In the genomic region with DNA sequence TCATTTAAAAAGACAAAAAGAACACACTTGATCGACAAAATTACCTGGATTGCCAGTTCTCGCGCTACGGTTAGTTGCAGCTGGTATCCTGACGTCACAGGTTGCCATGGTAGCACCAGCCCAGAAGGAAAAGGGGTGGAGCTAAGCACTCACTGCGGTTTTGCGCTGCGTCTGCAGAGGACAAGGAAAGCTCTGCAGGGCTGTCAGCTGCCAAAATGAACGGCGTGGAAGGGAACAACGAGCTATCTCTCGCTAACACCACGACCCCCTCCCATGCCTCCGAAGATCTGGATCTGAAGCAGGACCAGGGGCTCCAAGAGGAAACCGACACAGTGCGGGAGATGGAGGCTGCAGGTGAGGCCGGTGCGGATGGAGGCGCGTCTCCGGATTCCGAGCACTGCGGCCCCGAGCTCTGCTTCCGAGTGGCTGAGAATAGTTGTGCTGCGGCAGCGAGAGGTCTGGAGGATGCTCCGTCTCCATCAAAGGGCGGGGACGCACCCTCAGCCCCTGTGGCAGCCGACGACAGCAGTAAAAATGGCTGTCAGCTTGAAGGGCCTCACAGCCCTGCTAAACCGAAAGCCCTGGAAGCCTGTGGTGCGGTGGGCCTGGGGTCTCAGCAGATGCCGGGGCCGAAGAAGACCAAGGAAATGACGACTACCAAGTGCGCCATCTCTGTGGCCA, we compare ENCODE assay signal across 8 mouse cellular contexts. TPM values are rescaled to one million over a fixed set of nuclear protein-coding genes. Genes with fewer than 3 reads are reported as not detected.
DNase-seq lines count a peak whose midpoint lies in the region; ATAC-seq and TF ChIP-seq lines count a peak whose summit lies in the region.

Tspyl4 (plus strand) TSS at position 144 of the 681 bp plus-strand sequence.

- peak within 1 kb of the TSS; percentile 69 for H3K4me2 ChIP-seq in forebrain, embryonic 16.5 days (ENCODE audit: low read length)
- H3K4me2 ChIP-seq in neural tube, embryonic 14.5 days (ENCODE audit: low read depth, low read length) = peak within 1 kb of the TSS; percentile 82

- WGBS in cerebellum, adult 2 months = under 1% methylated on average over 38 of the region's 38 CpGs
- under 1% methylated on average over 38 of the region's 38 CpGs for WGBS in forebrain, embryonic 16.5 days
- under 1% methylated on average over 37 of the region's 38 CpGs for WGBS in neural tube, embryonic 14.5 days

- peak; percentile 15 for DNase-seq in G1E (ENCODE audit: low spot score)
- DNase-seq in cerebellum, adult 2 months = peak; percentile 95 to 96
- peak; percentile 87 to 89 for DNase-seq in heart, postnatal 36 days
- DNase-seq in layer of hippocampus, adult 18-20 months (ENCODE audit: low spot score in 2 of 2) = peak; percentile 91 to 97
- DNase-seq in lung, adult 18-20 months = peak; percentile 94 to 95

- peak; percentile 96 for TF ChIP-seq POLR2A in cerebellum, adult 2 months (IDR thresholded peaks at IDR 0.05; ENCODE audit: borderline replicate concordance, insufficient read depth, low read length)
- peak; percentile 95 for TF ChIP-seq POLR2A in testis, adult 2 months (IDR thresholded peaks at IDR 0.05; ENCODE audit: control insufficient read depth, low read depth, low read length)

- H3K27me3 ChIP-seq in G1E (ENCODE audit: insufficient read depth, low read length) = no peaks in the 10 kb centered on the region
- H3K27me3 ChIP-seq in cerebellum, adult 2 months (ENCODE audit: control insufficient read depth, insufficient read depth, low read length) = no peaks in the 10 kb centered on the region
- no peaks in the 10 kb centered on the region for H3K27me3 ChIP-seq in forebrain, embryonic 16.5 days (replicated peaks; ENCODE audit: control insufficient read depth, insufficient read depth, low read length)
- H3K27me3 ChIP-seq in neural tube, embryonic 14.5 days (ENCODE audit: control insufficient read depth, insufficient read depth, low read length) = no peaks in the 10 kb centered on the region
- H3K27me3 ChIP-seq in testis, adult 2 months (ENCODE audit: control insufficient read depth, insufficient read depth, low read length) = no peaks in the 10 kb centered on the region

- peaks cover 47% of the 10 kb centered on the region for H3K36me3 ChIP-seq in G1E (replicated peaks)
- no peaks in the 10 kb centered on the region; the same call in 1 of the 2 replicates for H3K36me3 ChIP-seq in forebrain, embryonic 16.5 days (ENCODE audit: control insufficient read depth, insufficient read depth)
- H3K36me3 ChIP-seq in neural tube, embryonic 14.5 days (ENCODE audit: control insufficient read depth, insufficient read depth, low read length) = no peaks in the 10 kb centered on the region
- H3K36me3 ChIP-seq in testis, adult 2 months (ENCODE audit: control insufficient read depth, insufficient read depth, low read length) = peaks cover 2% of the 10 kb centered on the region; the same call in 1 of the 2 replicates

- H3K4me3 ChIP-seq in G1E (ENCODE audit: low read depth, low read length) = peak within 1 kb of the TSS; percentile 66
- peak within 1 kb of the TSS; percentile 85 for H3K4me3 ChIP-seq in cerebellum, adult 2 months (replicated peaks; ENCODE audit: insufficient read depth, low read depth, low read length)
- peak within 1 kb of the TSS; percentile 78 for H3K4me3 ChIP-seq in forebrain, embryonic 16.5 days (replicated peaks; ENCODE audit: low read length)
- peak within 1 kb of the TSS; percentile 74 for H3K4me3 ChIP-seq in neural tube, embryonic 14.5 days (ENCODE audit: low read depth, low read length)
- H3K4me3 ChIP-seq in testis, adult 2 months (ENCODE audit: control insufficient read depth, low read depth, low read length) = peak within 1 kb of the TSS; percentile 95

- ATAC-seq in G1E (ENCODE audit: extremely low read depth, insufficient number of reproducible peaks, low FRiP score, poor library complexity, severe bottlenecking) = peak; percentile 88
- ATAC-seq in forebrain, embryonic 16.5 days = peak; percentile 98
- ATAC-seq in neural tube, embryonic 14.5 days (ENCODE audit: low read depth) = peak; percentile 98

- H3K27ac ChIP-seq in cerebellum, adult 2 months (ENCODE audit: insufficient read depth, low read length) = peak within 1 kb of the TSS; percentile 86
- peak within 1 kb of the TSS; percentile 99 for H3K27ac ChIP-seq in forebrain, embryonic 16.5 days (ENCODE audit: low read length)
- peak within 1 kb of the TSS; percentile 99 for H3K27ac ChIP-seq in neural tube, embryonic 14.5 days (ENCODE audit: low read depth, low read length)
- peak within 1 kb of the TSS; percentile 64 for H3K27ac ChIP-seq in testis, adult 2 months (ENCODE audit: control insufficient read depth, insufficient read depth, low read depth, low read length)

- TF ChIP-seq CTCF in G1E (IDR thresholded peaks at IDR 0.05; ENCODE audit: low read depth, low read length) = no peak
- TF ChIP-seq CTCF in cerebellum, adult 2 months (IDR thresholded peaks at IDR 0.05; ENCODE audit: borderline replicate concordance, insufficient read depth, low read depth, low read length) = no peak
- TF ChIP-seq CTCF in testis, adult 2 months (IDR thresholded peaks at IDR 0.05; ENCODE audit: control insufficient read depth, insufficient read depth, insufficient replicate concordance, low read depth, low read length) = no peak; the same call in 1 of the 2 replicates

- intact Hi-C loops in heart, postnatal 36 days (cut with DNase I) = loop anchor here (2.0 kb wide), 1 partner anchor 15 kb away; the partner anchor contains the start of gene Tspyl1

- no peaks in the 10 kb centered on the region for H3K9me3 ChIP-seq in G1E (replicated peaks)
- H3K9me3 ChIP-seq in forebrain, embryonic 16.5 days (ENCODE audit: control insufficient read depth, low read length) = no peaks in the 10 kb centered on the region
- H3K9me3 ChIP-seq in neural tube, embryonic 14.5 days (ENCODE audit: control insufficient read depth, low read length) = no peaks in the 10 kb centered on the region

- H3K4me1 ChIP-seq in G1E (ENCODE audit: insufficient read depth, low read depth, low read length) = peaks cover 8% of the 10 kb centered on the region
- peaks cover 4% of the 10 kb centered on the region; the same call in 1 of the 2 replicates for H3K4me1 ChIP-seq in cerebellum, adult 2 months (ENCODE audit: control insufficient read depth, insufficient read depth, low read length)
- peaks cover 40% of the 10 kb centered on the region for H3K4me1 ChIP-seq in forebrain, embryonic 16.5 days (replicated peaks; ENCODE audit: control insufficient read depth, insufficient read depth, low read length)
- peaks cover 25% of the 10 kb centered on the region; the same call in 1 of the 2 replicates for H3K4me1 ChIP-seq in neural tube, embryonic 14.5 days (ENCODE audit: control insufficient read depth, insufficient read depth, low read length)
- no peaks in the 10 kb centered on the region; the same call in 1 of the 2 replicates for H3K4me1 ChIP-seq in testis, adult 2 months (ENCODE audit: control insufficient read depth, insufficient read depth, low read length)

- peak within 1 kb of the TSS; percentile 91 for H3K9ac ChIP-seq in forebrain, embryonic 16.5 days (replicated peaks; ENCODE audit: low read depth, low read length)
- peak within 1 kb of the TSS; percentile 89 for H3K9ac ChIP-seq in neural tube, embryonic 14.5 days (replicated peaks; ENCODE audit: low read depth, low read length)

RNA-seq across cellular contexts. Expression of gene Tspyl4, which starts in this region (rescaled TPM):
- total RNA-seq in G1E (2014; fragmentation: Nextera tagmentation) (0.53 and 0.60 TPM in 2 replicates), G1E (2017) (0.82 and 1.5 TPM in 2 replicates)
- 0.14 TPM in 2 replicates for polyA plus RNA-seq in G1E (2012)
- polyA plus RNA-seq in cerebellum, adult 2 months (2012; rRNA removed) = 447 and 474 TPM in 2 replicates
- 216 and 262 TPM in 2 replicates for polyA plus RNA-seq in forebrain, embryonic 16.5 days (2015; fragmentation: Nextera tagmentation; extraction: Ambion mirVana)
- 10 to 100 TPM in 1 of 2 experiments, 1 to 10 TPM in 1; 8.4 to 12.2 TPM for total RNA-seq in heart, postnatal 36 days (2021)
- total RNA-seq in layer of hippocampus, adult 18-20 months (2021) = 100 to 1,000 TPM; 378 TPM
- 177 and 193 TPM in 2 replicates for polyA plus RNA-seq in neural tube, embryonic 14.5 days (2014; fragmentation: Nextera tagmentation; extraction: Ambion mirVana)
- 7.9 and 9.3 TPM in 2 replicates for polyA plus RNA-seq in testis, adult 2 months (2012; rRNA removed)

Comparison
In these comparisons a context has a peak if more than half of its experiments do, and no peak if none do; other contexts are left out.
1. Peak in every context shown above with its lines: DNase-seq, ATAC-seq, H3K4me3 ChIP-seq and H3K27ac ChIP-seq.
2. RNA of gene Tspyl4 (total RNA-seq): 378 TPM in layer of hippocampus, adult 18-20 months; 8.4 to 12.2 TPM in heart, postnatal 36 days and 0.53 to 1.5 TPM in G1E; every median in the first group is over 10 times any median in the second.
3. RNA of gene Tspyl4 (polyA plus RNA-seq): 447 to 474 TPM in cerebellum, adult 2 months, 216 to 262 TPM in forebrain, embryonic 16.5 days and 177 to 193 TPM in neural tube, embryonic 14.5 days; 7.9 to 9.3 TPM in testis, adult 2 months and 0.14 TPM in G1E; every median in the first group is over 10 times any median in the second.
4. DNase-seq: peak in every context shown above with its lines; median percentile 96 in cerebellum, adult 2 months; 94 in lung, adult 18-20 months; 94 in layer of hippocampus, adult 18-20 months; 88 in heart, postnatal 36 days; 15 in G1E.